Mouse (Mus musculus) bone marrow macrophage, adult 2 months (primary cell): ENCODE measurements around the gene Ap4e1.

Experiments
- CTCF ChIP-seq: IDR thresholded peaks from 2 replicates; pipeline ENCODE4 v1.5.1; 2012; ENCODE audit warnings: low read depth, mild to moderate bottlenecking, low read length, moderate library complexity
- POLR2A ChIP-seq: IDR thresholded peaks from 2 replicates; pipeline ENCODE4 v1.6.1; 2012; ENCODE audit warnings: mild to moderate bottlenecking, low read depth, low read length, borderline replicate concordance

GRCm38 (mm10) chr2:127008469-127008998 is at the start of gene Ap4e1:
- TF ChIP-seq CTCF (peak; percentile 95), POLR2A (no peak)
